Mouse (Mus musculus): ENCODE measurements around the gene Cpeb3.
"Not testable (repeated sequence)": the region's sequence is repeated elsewhere in the genome, so short reads cannot be mapped to it uniquely, and the experiment has no call there.

The Cpeb3 gene

GRCm38 (mm10) chr19:37156770-37157336, 51.5 kb downstream of the Cpeb3 start:
- in situ Hi-C loops (cut with MboI, MseI): loop anchor here in 1 of 2 experiments (10.0 kb wide), 1 partner anchor 748 kb away; no protein-coding TSS in a partner anchor

- in situ Hi-C loops (cut with MboI, MseI): loop anchor here in 1 of 2 experiments (10.0 kb wide), 1 partner anchor 749 kb away; no protein-coding TSS in a partner anchor
Observed at GRCm38 (mm10) chr19:37156040-37156439, 52.4 kb downstream of the Cpeb3 start.

GRCm38 (mm10) chr19:37147145-37147544, 61.3 kb downstream of the Cpeb3 start:
- in situ Hi-C loops (cut with MboI, MseI): loop anchor here in 1 of 2 experiments (10.0 kb wide), 1 partner anchor 1972 kb away; no protein-coding TSS in a partner anchor

GRCm38 (mm10) chr19:37145846-37146245, 62.6 kb downstream of the Cpeb3 start:
- in situ Hi-C loops (cut with MboI, MseI): loop anchor here in 1 of 2 experiments (10.0 kb wide), 1 partner anchor 1971 kb away; no protein-coding TSS in a partner anchor

GRCm38 (mm10) chr19:37145401-37145800, 63.0 kb downstream of the Cpeb3 start:
- in situ Hi-C loops (cut with MboI, MseI): loop anchor here in 1 of 2 experiments (10.0 kb wide), 1 partner anchor 1971 kb away; no protein-coding TSS in a partner anchor

GRCm38 (mm10) chr19:37141623-37142022, 66.8 kb downstream of the Cpeb3 start:
- in situ Hi-C loops (cut with MboI, MseI): loop anchor here in 1 of 2 experiments (10.0 kb wide), 1 partner anchor 1967 kb away; no protein-coding TSS in a partner anchor

GRCm38 (mm10) chr19:37137133-37137532, 71.3 kb downstream of the Cpeb3 start:
- in situ Hi-C loops (cut with MboI, MseI): no loop called here

GRCm38 (mm10) chr19:37135459-37135858, 72.9 kb downstream of the Cpeb3 start:
- in situ Hi-C loops (cut with MboI, MseI): not testable (repeated sequence)

GRCm38 (mm10) chr19:37133666-37134065, 74.7 kb downstream of the Cpeb3 start:
- in situ Hi-C loops (cut with MboI, MseI): no loop called here

- in situ Hi-C loops (cut with MboI, MseI): no loop called here
Observed at GRCm38 (mm10) chr19:37131660-37132059, 76.7 kb downstream of the Cpeb3 start.

GRCm38 (mm10) chr19:37128461-37128860, 79.9 kb downstream of the Cpeb3 start:
- in situ Hi-C loops (cut with MboI, MseI): loop anchor here in 1 of 2 experiments (5.0 kb wide), 1 partner anchor 46 kb away; no protein-coding TSS in a partner anchor

- in situ Hi-C loops (cut with MboI, MseI): loop anchor here in 1 of 2 experiments (5.0 kb wide), 1 partner anchor 45 kb away; no protein-coding TSS in a partner anchor
Observed at GRCm38 (mm10) chr19:37127018-37127567, 81.3 kb downstream of the Cpeb3 start.

- in situ Hi-C loops (cut with MboI, MseI): loop anchor here in 1 of 2 experiments (5.0 kb wide), 1 partner anchor 43 kb away; no protein-coding TSS in a partner anchor
Observed at GRCm38 (mm10) chr19:37124961-37125360, 83.4 kb downstream of the Cpeb3 start.

GRCm38 (mm10) chr19:37119281-37119680, 89.1 kb downstream of the Cpeb3 start:
- in situ Hi-C loops (cut with MboI, MseI): no loop called here

GRCm38 (mm10) chr19:37115824-37116223, 92.6 kb downstream of the Cpeb3 start:
- in situ Hi-C loops (cut with MboI, MseI): no loop called here

GRCm38 (mm10) chr19:37115374-37115773, 93.0 kb downstream of the Cpeb3 start:
- in situ Hi-C loops (cut with MboI, MseI): no loop called here

GRCm38 (mm10) chr19:37111831-37112230, 96.6 kb downstream of the Cpeb3 start:
- in situ Hi-C loops (cut with MboI, MseI): no loop called here

GRCm38 (mm10) chr19:37110494-37110893, 97.9 kb downstream of the Cpeb3 start:
- in situ Hi-C loops (cut with MboI, MseI): no loop called here

GRCm38 (mm10) chr19:37109853-37110252, 98.5 kb downstream of the Cpeb3 start:
- in situ Hi-C loops (cut with MboI, MseI): no loop called here

- in situ Hi-C loops (cut with MboI, MseI): no loop called here
Observed at GRCm38 (mm10) chr19:37100689-37101088, 107.7 kb downstream of the Cpeb3 start.

GRCm38 (mm10) chr19:37095666-37096330, 112.6 kb downstream of the Cpeb3 start:
- in situ Hi-C loops (cut with MboI, MseI): no loop called here

GRCm38 (mm10) chr19:37093181-37093580, 115.2 kb downstream of the Cpeb3 start:
- in situ Hi-C loops (cut with MboI, MseI): no loop called here
